Mouse (Mus musculus): ENCODE measurements around the gene Cplx3.

DNA sequence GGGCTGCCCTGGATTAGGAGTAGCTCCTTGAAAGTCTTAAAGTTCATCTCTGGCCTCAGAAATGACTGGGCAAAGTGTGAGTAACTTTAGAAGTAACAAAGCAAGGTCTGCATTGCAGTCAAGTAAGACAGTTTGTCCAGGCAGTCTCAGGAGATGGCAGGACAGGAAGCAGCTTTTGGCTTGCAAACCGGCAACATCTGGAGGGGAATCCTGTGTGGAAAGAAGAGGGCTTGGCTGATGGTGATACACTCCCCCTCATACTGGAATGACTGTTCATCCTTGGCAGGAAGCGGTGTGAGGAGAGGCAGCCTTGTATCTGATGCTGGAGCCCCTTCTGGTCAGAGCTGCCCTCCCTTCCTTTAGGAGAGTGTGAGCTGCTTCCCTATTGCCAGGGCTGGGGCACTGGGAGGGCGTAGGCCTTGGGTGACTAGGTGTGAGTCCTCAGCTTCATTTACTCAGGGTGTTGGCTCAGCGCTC lies 43.1 kb downstream of the Cplx3 start:
- no peak for TF ChIP-seq POLR2A (IDR thresholded peaks at IDR 0.05; ENCODE audit: borderline replicate concordance, control insufficient read depth, low read depth, low read length)
- no peak for TF ChIP-seq CTCF (IDR thresholded peaks at IDR 0.05; ENCODE audit: control insufficient read depth, insufficient read depth, low read length)

Measured in bone marrow, adult 2 months (tissue).